Mouse (Mus musculus): ENCODE results near the gene Fstl3.

DNA sequence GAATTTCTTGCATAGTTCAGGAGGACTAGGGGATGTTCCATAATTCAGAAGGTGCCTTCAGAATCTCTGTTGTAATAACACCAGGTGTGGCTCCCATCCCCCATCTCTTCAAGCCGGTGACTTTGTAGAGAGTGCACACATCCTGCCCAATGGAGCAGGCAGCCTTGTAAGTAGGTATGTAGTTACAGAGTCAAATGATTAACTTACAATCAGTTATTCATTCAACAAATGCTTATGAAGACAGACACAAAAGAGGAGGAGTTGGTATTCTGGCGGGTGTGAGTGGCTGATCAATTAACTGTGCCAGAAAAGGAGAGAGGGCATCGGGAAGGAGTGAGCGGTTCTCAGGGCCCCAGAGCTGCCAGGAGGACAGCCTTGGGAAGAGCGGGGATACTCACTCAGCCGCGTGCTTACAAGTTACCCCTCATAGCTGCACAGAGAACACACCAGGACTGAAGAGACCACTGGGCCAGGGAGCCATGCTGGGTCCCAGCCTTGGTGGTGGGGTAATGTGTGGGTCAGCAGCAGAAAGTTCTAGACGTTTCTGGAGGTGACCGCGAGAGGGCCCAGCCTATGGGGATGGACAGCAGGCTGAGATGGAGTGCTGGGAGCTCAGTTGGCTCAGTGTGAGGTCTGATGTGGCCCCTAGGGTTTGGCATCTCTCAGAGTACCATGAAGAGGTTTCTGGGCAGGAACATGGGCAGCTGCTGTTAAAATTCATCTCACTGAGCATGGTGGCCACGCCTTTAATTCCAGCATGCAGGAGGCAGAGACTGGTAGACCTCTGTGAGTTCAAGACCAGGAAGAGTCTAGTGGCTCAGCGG lies 38.8 kb downstream of the Fstl3 start:
- TF ChIP-seq CTCF (conservative IDR thresholded peaks at IDR 0.05; ENCODE audit: low read length): no peak
- no peak for TF ChIP-seq POU5F1 (IDR thresholded peaks at IDR 0.05; ENCODE audit: borderline replicate concordance, low read length)
- no peak for TF ChIP-seq NANOG (IDR thresholded peaks at IDR 0.05; ENCODE audit: borderline replicate concordance, low read length)
